Mouse (Mus musculus): ENCODE data around the gene B3galt6.

DNA sequence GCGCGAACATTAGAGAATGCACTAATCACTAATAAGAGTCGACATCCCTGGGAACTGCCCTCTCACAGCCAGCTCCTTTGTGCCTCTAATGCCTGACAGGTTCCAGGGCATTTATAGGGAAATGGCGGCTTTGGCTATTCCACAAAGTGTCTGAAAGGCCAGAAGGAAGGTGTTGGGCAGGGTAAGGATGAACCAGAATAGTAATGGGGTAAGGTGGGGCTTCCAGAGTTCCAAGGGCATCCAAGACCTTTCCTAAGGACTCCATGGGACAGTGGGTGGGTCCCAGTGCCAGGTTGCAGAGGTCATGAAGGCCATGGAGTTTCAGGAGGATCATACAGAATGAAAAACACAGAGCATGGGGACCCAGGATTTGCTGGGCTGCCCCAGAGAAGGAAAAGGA, 41.9 kb upstream of the B3galt6 start:
- TF ChIP-seq POLR2A (IDR thresholded peaks at IDR 0.05; ENCODE audit: low read depth, low read length) (no peak), CTCF (IDR thresholded peaks at IDR 0.05; ENCODE audit: extremely low read depth, insufficient read length, insufficient replicate concordance, low read depth, low read length) (no peak)
